21 mouse cellular contexts compared by ENCODE assay signal in the genomic region with DNA sequence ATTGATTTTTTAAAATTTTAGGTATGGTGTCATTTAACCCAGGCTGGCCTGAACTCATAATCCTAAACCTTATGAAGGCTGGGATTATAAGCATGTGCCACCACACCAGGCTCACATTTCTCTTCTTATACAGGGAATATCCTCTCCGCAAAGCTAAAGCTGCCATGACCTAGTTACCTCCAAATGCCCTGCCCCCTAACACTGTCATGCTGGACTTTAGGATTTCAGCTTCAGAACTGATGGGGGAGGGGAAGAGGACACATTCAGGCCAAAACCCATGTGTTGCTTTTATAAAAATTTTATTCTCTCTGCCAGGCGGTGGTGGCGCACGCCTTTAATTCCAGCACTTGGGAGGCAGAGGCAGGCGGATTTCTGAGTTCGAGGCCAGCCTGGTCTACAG.
"Had no signal": no experiment of that assay in that cellular context is flagged by ENCODE, and none has a peak within 500 bp of the region (broad histone marks: within the 10 kb centered on the region; RNA-seq: fewer than 3 reads in every experiment).

No protein-coding gene starts in this region.

- DNase-seq: kidney, adult 2 months; kidney, postnatal 10 days; kidney, postnatal 36 days; layer of hippocampus, postnatal 36 days; lung, adult 2 months; lung, postnatal 14 days; right cerebral cortex, postnatal 25 days; spleen, adult 18-20 months; thymus, adult 18-20 months; thymus, postnatal 36 days had no signal

- H3K4me1 ChIP-seq: kidney, embryonic 15.5 days; limb, embryonic 12.5 days; limb, embryonic 15.5 days; midbrain, embryonic 12.5 days; midbrain, embryonic 15.5 days; neural tube, embryonic 12.5 days; neural tube, embryonic 15.5 days; stomach, embryonic 15.5 days had no signal

- H3K9ac ChIP-seq: kidney, embryonic 15.5 days; limb, embryonic 12.5 days; limb, embryonic 15.5 days; midbrain, embryonic 12.5 days; midbrain, embryonic 15.5 days; neural tube, embryonic 12.5 days; neural tube, embryonic 15.5 days; stomach, embryonic 15.5 days had no signal

- H3K4me3 ChIP-seq: kidney, embryonic 15.5 days; left cerebral cortex, adult 2 months; limb, embryonic 12.5 days; limb, embryonic 15.5 days; midbrain, embryonic 12.5 days; midbrain, embryonic 15.5 days; neural tube, embryonic 12.5 days; neural tube, embryonic 15.5 days; stomach, embryonic 15.5 days had no signal

- H3K36me3 ChIP-seq: kidney, embryonic 15.5 days; limb, embryonic 12.5 days; limb, embryonic 15.5 days; midbrain, embryonic 12.5 days; midbrain, embryonic 15.5 days; neural tube, embryonic 12.5 days; neural tube, embryonic 15.5 days; stomach, embryonic 15.5 days had no signal

- H3K4me2 ChIP-seq: kidney, embryonic 15.5 days; limb, embryonic 12.5 days; limb, embryonic 15.5 days; midbrain, embryonic 12.5 days; midbrain, embryonic 15.5 days; neural tube, embryonic 12.5 days; neural tube, embryonic 15.5 days; stomach, embryonic 15.5 days had no signal

- H3K9me3 ChIP-seq: limb, embryonic 15.5 days; midbrain, embryonic 15.5 days; neural tube, embryonic 15.5 days; stomach, embryonic 15.5 days had no signal

- H3K27me3 ChIP-seq: kidney, embryonic 15.5 days; limb, embryonic 12.5 days; limb, embryonic 15.5 days; midbrain, embryonic 12.5 days; midbrain, embryonic 15.5 days; neural tube, embryonic 12.5 days; neural tube, embryonic 15.5 days; stomach, embryonic 15.5 days had no signal

- H3K27ac ChIP-seq: kidney, embryonic 15.5 days; left cerebral cortex, adult 2 months; limb, embryonic 12.5 days; limb, embryonic 15.5 days; macrophage; midbrain, embryonic 12.5 days; midbrain, embryonic 15.5 days; neural tube, embryonic 12.5 days; neural tube, embryonic 15.5 days; stomach, embryonic 15.5 days had no signal

- ATAC-seq: intestine, postnatal 0 days; midbrain, embryonic 15.5 days had no signal
